In the genomic region with DNA sequence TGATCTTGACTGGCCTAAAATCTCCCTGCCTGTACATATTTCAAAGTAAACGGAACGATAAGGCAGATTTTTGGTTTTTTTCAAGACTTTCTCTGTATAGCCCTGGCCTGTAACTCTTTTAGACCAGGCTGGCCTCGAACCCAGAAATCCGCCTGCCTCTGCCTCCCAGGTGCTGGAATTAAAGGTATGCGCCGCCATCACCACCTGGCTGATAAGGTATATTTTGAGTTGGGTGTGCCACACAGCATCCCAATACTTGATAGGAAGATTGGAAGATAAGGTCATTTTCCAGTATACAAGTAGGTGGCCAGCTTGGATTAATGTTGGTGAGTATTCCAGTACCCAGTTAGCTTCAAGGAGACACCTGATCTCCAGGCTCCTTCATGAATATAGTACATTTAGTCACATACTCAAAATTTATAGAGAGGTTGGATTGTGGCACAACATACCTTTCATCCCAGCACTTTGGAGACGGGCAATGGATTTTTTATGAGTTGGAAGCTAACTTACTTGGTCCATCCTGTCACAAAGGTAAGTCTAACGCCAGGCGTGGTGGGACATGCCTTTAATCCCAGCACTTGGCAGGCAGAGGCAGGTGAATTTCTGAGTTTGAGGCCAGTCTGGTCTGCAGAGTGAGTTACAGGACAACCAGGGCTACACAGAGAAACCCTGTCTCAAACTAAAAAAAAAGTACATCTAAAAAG, we compare ENCODE assay signal across 1 mouse cellular context.
TF ChIP-seq lines count a peak whose summit lies in the region.

No protein-coding gene starts in this region.

TF ChIP-seq in MEL, 35 proteins besides CTCF, POLR2A, EP300 and RAD21:
- 0 out of 2 replicates have a peak, but pooled peaks have one; percentile 19 for TF ChIP-seq ZMIZ1 (IDR thresholded peaks at IDR 0.05; ENCODE audit: low read depth, low read length)
- TF ChIP-seq POLR2AphosphoS5 (IDR thresholded peaks at IDR 0.05; ENCODE audit: borderline replicate concordance, low read depth, low read length) = 0 out of 2 replicates have a peak, but pooled peaks have one; percentile 11
- TF ChIP-seq NELFE (IDR thresholded peaks at IDR 0.05; ENCODE audit: low read depth, low read length) = no peak
